Mouse (Mus musculus) liver, embryonic 16.5 days (tissue): ENCODE measurements at regions not wholly inside any gene's neighbourhood (a gene's known extent, or its start where the extent isn't known, plus 50 kb on each side); places are given as distances from the start of the nearest gene placed in this dataset.
A peak's percentile ranks its signal among the peaks of the same experiment; 100 is the strongest.

ENCODE experiments used
- ATAC-seq: fragments of 200-750 bp; cut with Nextera tagmentation; 2 replicates; pipeline ENCODE4 v1.8.0; 2017; ENCODE audit warnings: low read depth, mild to moderate bottlenecking, moderate number of reproducible peaks, moderate library complexity
- H3K27ac ChIP-seq: fragments of 300-500 bp; sonication (generic); 2 replicates; pipeline ENCODE4 v1.5.1; 2014; ENCODE audit warnings: mild to moderate bottlenecking, low read length
- H3K27me3 ChIP-seq: fragments of 300-500 bp; sonication (generic); 2 replicates; pipeline ENCODE4 v1.6.1; 2014; ENCODE audit warnings: low read depth, low read length, mixed read lengths; ENCODE audit not compliant: control insufficient read depth, insufficient read depth
- H3K36me3 ChIP-seq: fragments of 300-500 bp; sonication (generic); 2 replicates; pipeline ENCODE4 v1.6.1; 2014; ENCODE audit warnings: mild to moderate bottlenecking; ENCODE audit not compliant: control insufficient read depth, insufficient read depth
- H3K4me1 ChIP-seq: fragments of 300-500 bp; sonication (generic); 2 replicates; pipeline ENCODE4 v1.6.1; 2014; ENCODE audit warnings: low read depth, low read length, mixed read lengths; ENCODE audit not compliant: control insufficient read depth
- H3K4me2 ChIP-seq: fragments of 300-500 bp; sonication (generic); 2 replicates; pipeline ENCODE4 v1.6.1; 2014; ENCODE audit warnings: low read depth, low read length, mixed read lengths
- H3K4me3 ChIP-seq: fragments of 300-500 bp; sonication (generic); 2 replicates; pipeline ENCODE4 v1.5.1; 2014; ENCODE audit warnings: low read depth, mild to moderate bottlenecking, low read length
- H3K9ac ChIP-seq: fragments of 300-500 bp; sonication (generic); 2 replicates; pipeline ENCODE4 v1.6.1; 2014; ENCODE audit warnings: low read depth, low read length
- H3K9me3 ChIP-seq: fragments of 300-500 bp; sonication (generic); replicated peaks from 2 replicates; pipeline ENCODE4 v1.6.1; 2016; ENCODE audit warnings: low read length; ENCODE audit not compliant: control insufficient read depth
- WGBS: fragments of 180-500 bp; shearing (Covaris S2); extraction: QIAGEN DNeasy Blood & Tissue Kit; methylation state at CpG from one replicate; pipeline ENCODE4 v1.1.7; 2014; ENCODE audit not compliant: insufficient replicate concordance; 5-methylcytosine and 5-hydroxymethylcytosine counted together

GRCm38 (mm10) chr16:69800955-69801598 is 62.5 kb downstream of the Speer2 start:
- Histone ChIP-seq H3K4me2 (no peak overlapping the region), H3K9ac (no peak overlapping the region), H3K36me3 (no peaks in the 10 kb centered on the region), H3K4me1 (no peaks in the 10 kb centered on the region), H3K9me3 (no peaks in the 10 kb centered on the region), H3K27ac (no peak overlapping the region), H3K4me3 (no peak overlapping the region), H3K27me3 (no peaks in the 10 kb centered on the region)
- 59% methylated on average over 3 of the region's 3 CpGs for WGBS
- no peak for ATAC-seq

- Histone ChIP-seq H3K27me3 (no peaks in the 10 kb centered on the region), H3K27ac (no peak overlapping the region), H3K4me3 (no peak overlapping the region), H3K9ac (no peak overlapping the region), H3K4me2 (no peak overlapping the region), H3K9me3 (no peaks in the 10 kb centered on the region), H3K4me1 (no peaks in the 10 kb centered on the region), H3K36me3 (no peaks in the 10 kb centered on the region)
- 0 out of 2 replicates have a peak, but pooled peaks have one; percentile 39 for ATAC-seq
- 19% methylated on average over 5 of the region's 5 CpGs for WGBS
These were observed 67.2 kb downstream of the Speer2 start for GRCm38 (mm10) chr16:69796299-69796698.

- ATAC-seq: no peak
- Histone ChIP-seq H3K36me3 (no peaks in the 10 kb centered on the region), H3K4me3 (no peak overlapping the region), H3K27ac (no peak overlapping the region), H3K4me1 (no peaks in the 10 kb centered on the region), H3K27me3 (no peaks in the 10 kb centered on the region), H3K9ac (no peak overlapping the region), H3K9me3 (no peaks in the 10 kb centered on the region), H3K4me2 (no peak overlapping the region)
- 74% methylated on average over 1 of the region's 1 CpGs for WGBS
These were observed 72.9 kb downstream of the Speer2 start for GRCm38 (mm10) chr16:69790671-69791070.

DNA sequence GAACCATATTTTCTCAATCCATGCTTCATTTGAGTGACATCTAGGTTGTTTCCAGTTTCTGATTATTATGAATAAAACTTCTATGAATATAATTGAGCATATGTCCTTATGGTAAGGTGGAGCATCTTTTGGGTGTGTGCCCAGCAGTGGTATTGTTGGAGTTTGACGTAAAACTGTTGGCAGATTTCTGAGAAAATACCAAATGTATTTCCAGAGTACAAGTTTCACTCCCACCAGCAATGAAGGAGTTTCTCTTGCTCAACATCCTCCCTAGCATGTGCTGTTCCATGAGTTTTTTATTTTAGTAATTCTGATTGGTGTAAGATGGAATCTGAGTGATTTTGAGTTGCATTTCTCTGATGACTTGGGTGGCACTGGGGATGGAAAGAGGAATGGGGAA is 92.8 kb downstream of the Speer2 start:
- no peak overlapping the region for H3K27ac ChIP-seq
- H3K4me1 ChIP-seq: no peaks in the 10 kb centered on the region
- H3K4me3 ChIP-seq: no peak overlapping the region
- no peaks in the 10 kb centered on the region for H3K9me3 ChIP-seq
- 76% methylated on average over 1 of the region's 1 CpGs for WGBS
- H3K27me3 ChIP-seq: no peaks in the 10 kb centered on the region
- ATAC-seq: no peak
- H3K4me2 ChIP-seq: no peak overlapping the region
- no peak overlapping the region for H3K9ac ChIP-seq
- no peaks in the 10 kb centered on the region for H3K36me3 ChIP-seq
